Mouse (Mus musculus) embryonic facial prominence, embryonic 14.5 days (tissue): Measurements from ENCODE around the gene Creb1. TPM values are rescaled to one million over a fixed set of nuclear protein-coding genes. Genes with fewer than 3 reads are reported as not detected.

Experiments
- ATAC-seq: fragments of 200-750 bp; cut with Nextera tagmentation; 2 replicates; pipeline ENCODE4 v1.8.0; 2017; ENCODE audit warnings: low read depth, moderate number of reproducible peaks, moderate TSS enrichment
- DNase-seq: peaks from one replicate; pipeline ENCODE4 v3.0.0-alpha.2; 2015; ENCODE audit warnings: low spot score
- H3K27ac ChIP-seq: fragments of 300-500 bp; sonication (generic); replicated peaks from 2 replicates; pipeline ENCODE4 v1.5.1; 2014; ENCODE audit warnings: low read depth, mild to moderate bottlenecking, low read length, moderate library complexity
- H3K27me3 ChIP-seq: fragments of 300-500 bp; sonication (generic); replicated peaks from 2 replicates; pipeline ENCODE4 v1.6.1; 2014; ENCODE audit warnings: low read length; ENCODE audit not compliant: control insufficient read depth, insufficient read depth
- H3K36me3 ChIP-seq: fragments of 300-500 bp; sonication (generic); 2 replicates; pipeline ENCODE4 v1.6.1; 2014; ENCODE audit warnings: low read length, mixed read lengths; ENCODE audit not compliant: control insufficient read depth, insufficient read depth
- H3K4me1 ChIP-seq: fragments of 300-500 bp; sonication (generic); 2 replicates; pipeline ENCODE4 v1.6.1; 2014; ENCODE audit warnings: antibody characterized with exemption, low read length; ENCODE audit not compliant: control insufficient read depth, insufficient read depth
- H3K4me2 ChIP-seq: fragments of 300-500 bp; sonication (generic); 2 replicates; pipeline ENCODE4 v1.6.1; 2014; ENCODE audit warnings: low read depth, mild to moderate bottlenecking, low read length, moderate library complexity, mixed read lengths
- H3K4me3 ChIP-seq: fragments of 300-500 bp; sonication (generic); 2 replicates; pipeline ENCODE4 v1.5.1; 2014; ENCODE audit warnings: low read depth, mild to moderate bottlenecking, low read length
- H3K9ac ChIP-seq: fragments of 300-500 bp; sonication (generic); 2 replicates; pipeline ENCODE4 v1.6.1; 2014; ENCODE audit warnings: low read depth, mild to moderate bottlenecking, low read length, moderate library complexity, mixed read lengths
- H3K9me3 ChIP-seq: fragments of 300-500 bp; sonication (generic); 2 replicates; pipeline ENCODE4 v1.6.1; 2016; ENCODE audit warnings: low read length; ENCODE audit not compliant: control insufficient read depth
- WGBS: fragments of 180-500 bp; shearing (Covaris S2); extraction: QIAGEN DNeasy Blood & Tissue Kit; methylation state at CpG from one replicate; pipeline ENCODE4 v1.1.7; 2014; 5-methylcytosine and 5-hydroxymethylcytosine counted together
- polyA plus RNA-seq: library from polyadenylated mRNA; unstranded; fragments of >200 nt; fragmentation: Nextera tagmentation; extraction: Ambion mirVana; gene quantifications from 2 replicates; pipeline ENCODE4 v1.2.1, GENCODE M21; 2014

Creb1 gene
- polyA plus RNA-seq, 1 experiment from 2014 or later = 36.4 TPM

DNA sequence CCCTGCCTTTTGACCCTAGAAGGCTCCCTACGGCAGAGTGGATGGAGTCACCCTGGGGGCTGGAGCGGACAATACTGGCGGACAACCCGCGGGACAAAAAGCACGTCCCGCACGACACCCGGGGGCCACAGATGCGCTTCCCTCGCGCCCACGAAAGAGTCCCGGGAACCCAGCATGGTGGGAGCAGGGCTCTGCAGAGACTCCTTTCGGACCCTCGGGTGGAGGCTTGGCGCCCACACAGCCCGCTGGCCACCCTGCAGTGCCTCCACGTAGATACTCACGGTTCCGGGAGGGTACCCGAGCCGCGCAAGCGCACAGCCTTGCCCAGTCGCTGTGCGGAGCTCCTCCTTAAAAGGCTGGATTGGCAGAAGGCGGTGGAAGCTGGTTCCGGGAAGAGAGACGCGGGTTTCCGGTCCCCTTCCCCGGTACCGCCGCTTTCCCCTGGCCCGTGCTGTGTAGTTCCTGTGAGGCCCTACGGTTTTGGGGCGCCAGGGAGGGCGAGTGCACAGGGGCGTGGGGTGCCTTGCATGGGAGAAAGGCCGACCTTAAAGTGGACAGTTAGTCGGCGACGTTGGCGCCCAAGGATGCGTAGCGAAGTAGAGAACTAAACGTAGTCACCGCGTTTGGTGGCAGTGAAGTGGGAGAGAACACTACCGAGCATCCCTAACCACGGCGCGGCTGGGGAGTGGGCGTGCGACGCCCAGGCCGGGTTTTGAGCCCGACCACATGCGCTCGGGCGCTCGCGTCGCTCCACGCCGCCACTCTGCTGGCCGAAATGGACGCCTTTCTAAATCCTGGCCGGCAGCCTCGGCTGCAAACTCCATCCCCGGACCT is 84.7 kb downstream of the Creb1 start, which contains the start of gene Mettl21a:
Gene Mettl21a (minus strand): TSS at position 362 of the 834 bp plus-strand sequence.
- H3K27ac ChIP-seq = peak within 1 kb of the TSS; percentile 97
- no peaks in the 10 kb centered on the region for H3K27me3 ChIP-seq
- H3K9me3 ChIP-seq = no peaks in the 10 kb centered on the region
- under 1% methylated on average over 49 of the region's 72 CpGs for WGBS
- peaks cover 9% of the 10 kb centered on the region; the same call in 1 of the 2 replicates for H3K36me3 ChIP-seq
- peak within 1 kb of the TSS; percentile 82 for H3K4me3 ChIP-seq
- H3K4me2 ChIP-seq = peak within 1 kb of the TSS; percentile 70
- H3K9ac ChIP-seq = peak within 1 kb of the TSS; percentile 94
- DNase-seq (peak; percentile 97), ATAC-seq (peak; percentile 97)
- H3K4me1 ChIP-seq = peaks cover 16% of the 10 kb centered on the region

DNA sequence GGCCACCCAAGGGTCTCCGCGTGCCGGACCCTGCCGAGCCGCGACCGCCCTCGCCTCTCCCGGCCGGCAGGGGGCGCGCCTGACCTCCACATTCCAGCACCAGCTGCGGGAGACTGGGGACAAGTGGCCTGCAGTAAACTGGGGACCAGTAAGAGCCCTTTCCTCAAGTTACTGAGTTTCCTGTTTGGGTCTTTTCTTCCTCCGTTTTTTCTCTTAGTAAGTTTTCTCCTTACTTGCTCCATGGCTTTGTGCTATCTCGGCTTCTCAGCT is 85.2 kb downstream of the Creb1 start:
- WGBS = 0% methylated on average over 2 of the region's 15 CpGs
- Histone ChIP-seq H3K4me1 (peaks cover 16% of the 10 kb centered on the region), H3K4me3 (peak overlapping the region; percentile 82), H3K27ac (peak overlapping the region; percentile 97), H3K36me3 (0 out of 2 replicates have a peak, but pooled peaks cover 4% of the 10 kb centered on the region), H3K4me2 (peak overlapping the region; percentile 70), H3K9ac (peak overlapping the region; percentile 94), H3K27me3 (no peaks in the 10 kb centered on the region), H3K9me3 (no peaks in the 10 kb centered on the region)
- ATAC-seq (peak; percentile 87), DNase-seq (peak; percentile 90)

DNA sequence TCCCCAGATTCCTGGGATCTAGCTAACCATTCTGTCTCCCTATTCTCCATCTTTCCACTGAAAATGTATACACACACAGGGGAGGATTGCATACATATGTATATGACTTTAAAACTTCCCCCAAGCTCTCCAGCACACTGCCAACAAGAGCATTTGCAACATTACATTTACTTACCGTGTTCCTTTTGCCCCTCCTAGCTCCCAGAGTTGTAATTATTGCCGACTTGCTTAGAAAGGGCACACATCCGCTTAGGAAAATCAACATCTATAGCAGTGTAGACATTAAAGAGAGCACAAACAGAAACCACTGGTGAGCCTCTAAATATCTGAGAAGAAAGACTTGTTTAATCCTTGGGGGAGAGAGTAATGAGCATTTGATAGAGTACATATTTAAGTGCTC is 85.8 kb downstream of the Creb1 start:
- peak overlapping the region; percentile 97 for H3K27ac ChIP-seq
- 35% methylated on average over 3 of the region's 3 CpGs for WGBS
- ATAC-seq (no peak), DNase-seq (no peak)
- no peaks in the 10 kb centered on the region for H3K9me3 ChIP-seq
- H3K4me2 ChIP-seq = peak overlapping the region; percentile 70
- H3K4me1 ChIP-seq = peaks cover 16% of the 10 kb centered on the region
- 0 out of 2 replicates have a peak, but pooled peaks cover 4% of the 10 kb centered on the region for H3K36me3 ChIP-seq
- H3K4me3 ChIP-seq = peak overlapping the region; percentile 82
- H3K27me3 ChIP-seq = no peaks in the 10 kb centered on the region
- H3K9ac ChIP-seq = peak overlapping the region; percentile 94

DNA sequence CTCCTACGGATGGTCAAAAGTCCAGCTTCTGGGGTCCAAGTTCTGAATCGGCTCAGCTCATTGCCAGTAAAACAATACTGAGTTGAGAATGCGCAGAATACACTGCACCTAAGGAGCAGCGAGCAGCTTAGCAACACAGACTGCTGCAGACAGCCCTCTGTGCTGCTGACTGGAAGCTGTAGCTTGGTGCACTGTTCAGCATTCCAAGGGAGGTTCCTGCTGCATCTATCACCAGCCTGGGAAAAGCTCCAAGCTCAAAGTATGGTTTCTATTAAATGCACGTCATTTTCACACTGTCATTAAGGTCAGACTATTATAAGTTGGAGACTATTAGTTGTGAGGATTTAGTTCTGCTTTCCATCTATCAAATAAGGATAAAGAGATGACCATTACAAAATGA is 88.7 kb downstream of the Creb1 start:
- no peak overlapping the region for H3K27ac ChIP-seq
- WGBS = 70% methylated on average over 5 of the region's 5 CpGs
- peaks cover 13% of the 10 kb centered on the region for H3K4me1 ChIP-seq
- no peaks in the 10 kb centered on the region for H3K36me3 ChIP-seq
- ATAC-seq (no peak), DNase-seq (no peak)
- H3K9me3 ChIP-seq = no peaks in the 10 kb centered on the region
- H3K4me3 ChIP-seq = no peak overlapping the region
- no peaks in the 10 kb centered on the region for H3K27me3 ChIP-seq
- H3K9ac ChIP-seq = peak overlapping the region; percentile 10; the same call in 1 of the 2 replicates
- no peak overlapping the region for H3K4me2 ChIP-seq

DNA sequence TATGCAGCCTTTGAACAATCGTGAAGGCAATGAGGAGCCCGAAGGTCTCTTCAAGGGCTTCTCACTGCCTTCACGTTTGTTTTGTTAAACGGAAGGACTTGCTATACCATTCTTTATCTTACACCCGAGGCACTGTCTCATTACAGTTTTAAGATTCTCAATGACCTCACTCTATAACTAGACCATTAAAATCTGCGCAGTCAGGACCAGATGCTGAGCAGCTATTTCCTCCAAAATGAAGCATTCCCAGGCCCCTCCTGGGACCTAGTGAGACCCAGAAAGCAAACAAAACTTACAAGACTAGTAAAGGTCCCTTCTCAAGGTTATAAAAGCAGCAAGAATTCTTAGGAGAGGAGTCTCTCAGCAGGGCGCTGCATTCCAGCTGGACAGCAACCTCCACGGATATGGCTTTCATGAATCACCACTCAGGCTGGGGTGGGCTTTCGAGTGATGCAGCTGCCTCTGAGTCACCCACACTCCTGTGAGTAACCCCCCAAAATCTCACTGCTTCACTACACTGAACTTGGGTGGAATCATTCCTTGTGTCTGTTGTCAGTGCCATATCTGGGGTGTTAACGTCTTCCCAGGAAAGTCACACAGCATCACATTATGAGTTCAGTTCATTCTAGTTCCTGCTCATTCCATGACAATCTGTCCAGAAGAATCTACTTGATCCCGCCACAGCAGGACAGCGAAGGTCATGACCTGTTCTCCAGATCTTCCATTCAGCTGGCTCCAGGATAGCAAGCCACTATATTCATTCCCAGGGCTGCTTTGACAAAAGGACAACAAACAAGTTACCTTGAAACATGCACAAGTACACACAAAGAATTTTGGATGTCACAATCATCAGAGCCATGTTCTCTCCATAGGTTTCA is 91.4 kb downstream of the Creb1 start:
- Histone ChIP-seq H3K4me3 (no peak overlapping the region), H3K27ac (no peak overlapping the region), H3K4me2 (no peak overlapping the region), H3K36me3 (no peaks in the 10 kb centered on the region), H3K9ac (no peak overlapping the region), H3K9me3 (no peaks in the 10 kb centered on the region), H3K27me3 (no peaks in the 10 kb centered on the region), H3K4me1 (peaks cover under 1% of the 10 kb centered on the region; the same call in 1 of the 2 replicates)
- ATAC-seq = no peak; the same call in 1 of the 2 replicates
- 61% methylated on average over 12 of the region's 12 CpGs for WGBS
- DNase-seq = no peak

DNA sequence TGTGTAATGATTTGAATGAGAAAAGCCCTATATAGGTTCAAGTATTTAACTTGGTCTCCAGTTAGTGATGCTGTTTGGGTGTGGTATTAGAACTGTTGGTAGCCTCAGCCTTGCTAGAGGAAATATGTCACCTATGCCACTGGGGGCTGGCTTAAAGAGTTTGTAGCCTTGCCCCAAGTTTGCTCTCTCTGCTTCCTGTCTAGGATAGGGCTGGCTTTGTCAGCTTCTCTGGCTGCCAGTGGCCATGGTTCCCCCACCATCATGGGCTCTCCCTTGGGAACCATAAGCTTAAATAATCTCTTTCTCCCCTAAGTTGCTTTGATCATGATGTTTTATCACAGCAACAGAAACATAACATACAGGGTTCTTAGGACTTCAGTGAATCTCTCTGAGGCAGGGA is 92.8 kb downstream of the Creb1 start:
- no peak for DNase-seq
- H3K27me3 ChIP-seq = no peaks in the 10 kb centered on the region
- no peak overlapping the region for H3K4me3 ChIP-seq
- no peak overlapping the region for H3K4me2 ChIP-seq
- ATAC-seq = no peak
- no peaks in the 10 kb centered on the region for H3K9me3 ChIP-seq
- H3K36me3 ChIP-seq = no peaks in the 10 kb centered on the region
- H3K27ac ChIP-seq = no peak overlapping the region
- no peaks in the 10 kb centered on the region for H3K4me1 ChIP-seq
- no peak overlapping the region for H3K9ac ChIP-seq

DNA sequence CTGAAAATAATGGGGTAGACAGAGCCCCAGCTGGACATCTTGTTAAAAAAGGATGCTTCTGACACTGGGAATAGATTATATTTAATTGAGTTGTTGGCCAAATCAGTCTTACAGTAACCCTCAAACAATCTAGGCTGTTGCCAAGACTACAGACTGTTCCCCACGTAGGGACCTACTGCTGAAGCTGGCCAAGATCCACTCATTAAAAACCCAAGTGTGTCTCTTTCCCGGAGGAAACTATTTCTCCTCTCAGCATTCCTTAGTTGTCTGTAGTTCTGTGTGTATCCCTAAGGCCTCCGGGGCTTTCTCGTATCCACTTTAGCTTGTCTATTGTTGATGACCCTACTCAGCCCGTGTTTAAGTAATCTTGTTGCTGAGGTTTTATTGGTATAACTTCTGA is 99.1 kb downstream of the Creb1 start:
- 61% methylated on average over 5 of the region's 5 CpGs for WGBS
- Histone ChIP-seq H3K27ac (no peak overlapping the region), H3K9ac (no peak overlapping the region), H3K9me3 (no peaks in the 10 kb centered on the region), H3K27me3 (no peaks in the 10 kb centered on the region), H3K36me3 (no peaks in the 10 kb centered on the region), H3K4me2 (no peak overlapping the region), H3K4me3 (no peak overlapping the region), H3K4me1 (no peaks in the 10 kb centered on the region)
- ATAC-seq (no peak), DNase-seq (no peak)

DNA sequence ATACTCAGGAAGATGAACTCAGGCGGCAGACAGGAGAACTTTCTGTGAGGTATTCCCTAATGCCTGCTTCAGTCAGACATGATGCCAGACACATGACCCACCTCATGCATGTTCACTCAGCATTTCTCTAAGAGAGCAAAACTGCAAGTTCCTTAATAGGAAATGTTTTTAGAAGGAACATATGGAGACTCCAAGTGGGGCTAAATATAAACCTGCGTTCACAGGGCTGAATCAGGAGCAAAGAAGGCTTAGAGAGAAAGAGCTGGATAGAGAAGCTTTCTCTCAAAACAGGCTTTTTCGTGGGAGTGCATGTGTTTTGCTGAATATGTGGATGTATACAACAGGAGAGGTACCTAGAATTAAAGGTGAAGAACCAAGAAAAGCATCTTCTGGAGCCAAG is 100.8 kb downstream of the Creb1 start:
- H3K27me3 ChIP-seq = no peaks in the 10 kb centered on the region

More for the DNA sequence above, 100.8 kb downstream of the Creb1 start:
- H3K9me3 ChIP-seq = no peaks in the 10 kb centered on the region
- H3K4me1 ChIP-seq = no peaks in the 10 kb centered on the region
- no peak overlapping the region for H3K9ac ChIP-seq
- H3K4me3 ChIP-seq = no peak overlapping the region
- H3K27ac ChIP-seq = no peak overlapping the region
- ATAC-seq (no peak), DNase-seq (no peak)
- H3K4me2 ChIP-seq = no peak overlapping the region
- no peaks in the 10 kb centered on the region for H3K36me3 ChIP-seq
- WGBS = 64% methylated on average over 3 of the region's 3 CpGs
